Mouse (Mus musculus) kidney, adult 2 months (tissue): ENCODE measurements around the gene Adpgk.

Experiments
- CTCF ChIP-seq: fragments of 200-500 bp; conservative IDR thresholded peaks from 2 replicates; pipeline ENCODE4 v1.5.1; 2011; ENCODE audit warnings: low read depth, mild to moderate bottlenecking, control low read depth, low read length, moderate library complexity, mixed read lengths; ENCODE audit not compliant: insufficient read depth, insufficient read length
- POLR2A ChIP-seq: fragments of 200-500 bp; IDR thresholded peaks from one replicate; pipeline ENCODE4 v1.6.1; 2011; ENCODE audit warnings: low read depth, low read length, control low read depth

GRCm38 (mm10) chr9:59278694-59279093, 12.7 kb upstream of the Adpgk start:
- TF ChIP-seq POLR2A, result no peak
- no peak for TF ChIP-seq CTCF
